ENCODE assay signal across 7 mouse cellular contexts in the genomic region with DNA sequence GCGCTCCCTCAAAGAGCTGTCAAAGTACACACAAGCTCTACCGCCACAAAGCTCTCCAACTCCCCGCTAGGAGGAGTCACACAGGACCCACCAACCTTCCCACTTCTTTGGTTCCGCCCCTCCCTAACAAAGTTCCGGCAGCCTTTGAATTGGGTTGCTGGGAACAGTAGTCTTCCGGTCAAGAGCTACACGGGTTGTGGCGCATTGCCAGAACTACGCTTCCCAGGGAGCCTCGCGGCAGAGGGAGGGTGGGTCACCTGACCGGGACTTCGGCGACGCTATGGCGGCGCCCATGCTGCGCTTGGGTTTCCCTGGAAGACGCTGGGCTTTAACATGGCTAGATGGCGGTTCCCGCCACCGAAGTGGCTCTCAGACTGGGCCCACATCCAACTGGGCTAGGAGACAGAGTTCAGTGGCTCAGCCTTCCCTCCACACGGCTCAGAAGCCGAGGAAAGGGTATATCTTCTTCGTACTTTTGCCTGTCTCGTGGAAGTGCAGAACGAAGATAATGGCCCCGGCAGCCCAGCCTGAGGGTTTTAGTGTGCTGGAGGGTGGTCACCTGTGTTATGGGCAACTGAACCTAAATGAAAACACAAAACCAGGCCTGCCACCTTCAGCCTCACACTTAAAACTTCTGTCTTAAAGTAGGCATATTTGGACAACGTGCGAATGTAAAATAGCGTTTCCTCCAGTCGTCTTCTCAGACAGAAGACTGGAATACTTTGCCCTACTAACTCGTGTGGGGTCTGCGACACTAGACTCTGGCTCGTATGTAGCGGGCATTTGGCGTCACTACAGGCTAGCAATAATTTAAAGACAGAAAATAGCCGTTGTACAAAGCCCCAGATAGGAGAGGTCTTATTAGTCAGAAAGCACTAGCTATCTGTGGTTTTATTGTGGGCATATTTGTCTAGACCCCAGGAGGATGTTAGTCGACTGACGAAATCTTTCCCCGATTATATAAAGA. TPM values are rescaled to one million over a fixed set of nuclear protein-coding genes. Genes with fewer than 3 reads are reported as not detected.
DNase-seq lines count a peak whose midpoint lies in the region; ATAC-seq lines count a peak whose summit lies in the region.

A gene (plus strand): TSS at position 256 of the 967 bp plus-strand sequence.

- intact Hi-C loops in left cerebral cortex, postnatal 36 days (cut with DNase I) = loop anchor here (5.0 to 10.0 kb wide), 8 partner anchors 107 to 637 kb away; a partner anchor contains a TSS

- no peaks in the 10 kb centered on the region for H3K9me3 ChIP-seq in intestine, embryonic 16.5 days (ENCODE audit: control insufficient read depth, low read length)
- H3K9me3 ChIP-seq in midbrain, embryonic 11.5 days (ENCODE audit: control insufficient read depth, low read length) = no peaks in the 10 kb centered on the region

- H3K4me2 ChIP-seq in intestine, embryonic 16.5 days (ENCODE audit: low read depth, low read length) = peak within 1 kb of the TSS; percentile 87
- H3K4me2 ChIP-seq in midbrain, embryonic 11.5 days = peak within 1 kb of the TSS; percentile 71

- no peaks in the 10 kb centered on the region for H3K36me3 ChIP-seq in intestine, embryonic 16.5 days (ENCODE audit: control insufficient read depth, insufficient read depth, low read length)
- no peaks in the 10 kb centered on the region for H3K36me3 ChIP-seq in midbrain, embryonic 11.5 days (ENCODE audit: control insufficient read depth, insufficient read depth, low read length)

- H3K4me1 ChIP-seq in intestine, embryonic 16.5 days (ENCODE audit: control insufficient read depth, insufficient read depth, low read length) = 0 out of 2 replicates have a peak, but pooled peaks cover 3% of the 10 kb centered on the region
- no peaks in the 10 kb centered on the region for H3K4me1 ChIP-seq in midbrain, embryonic 11.5 days (ENCODE audit: control insufficient read depth, insufficient read depth, low read length)

- H3K4me3 ChIP-seq in intestine, embryonic 16.5 days (ENCODE audit: low read length) = peak within 1 kb of the TSS; percentile 86
- H3K4me3 ChIP-seq in midbrain, embryonic 11.5 days (ENCODE audit: low read depth, low read length) = peak within 1 kb of the TSS; percentile 76

- peak; percentile 100 for ATAC-seq in intestine, embryonic 16.5 days
- ATAC-seq in midbrain, embryonic 11.5 days (ENCODE audit: low FRiP score) = peak; percentile 100

- no peaks in the 10 kb centered on the region for H3K27me3 ChIP-seq in intestine, embryonic 16.5 days (replicated peaks; ENCODE audit: control insufficient read depth, insufficient read depth, low read length)
- H3K27me3 ChIP-seq in midbrain, embryonic 11.5 days (ENCODE audit: control insufficient read depth, insufficient read depth, low read length) = no peaks in the 10 kb centered on the region

- 3% methylated on average over 41 of the region's 41 CpGs for WGBS in intestine, embryonic 16.5 days
- 4% methylated on average over 41 of the region's 41 CpGs for WGBS in midbrain, embryonic 11.5 days

- H3K9ac ChIP-seq in intestine, embryonic 16.5 days (ENCODE audit: low read depth, low read length) = peak within 1 kb of the TSS; percentile 92
- peak within 1 kb of the TSS; percentile 73 for H3K9ac ChIP-seq in midbrain, embryonic 11.5 days (ENCODE audit: low read length)

- DNase-seq in adrenal gland, adult 8-10 months = peak; percentile 99
- DNase-seq in embryo, embryonic 9.5 days (ENCODE audit: extremely low spot score) = peak; percentile 93
- DNase-seq in gastrocnemius, postnatal 4 days (ENCODE audit: low spot score in 2 of 2) = peak; percentile 99
- DNase-seq in left cerebral cortex, postnatal 36 days (ENCODE audit: low spot score in 2 of 2) = peak; percentile 99
- peak; percentile 99 for DNase-seq in midbrain, embryonic 11.5 days (ENCODE audit: low spot score, missing footprints)
- peak; percentile 99 for DNase-seq in skeletal muscle tissue, adult 2 months (ENCODE audit: low read depth, low spot score)

- peak within 1 kb of the TSS; percentile 74 for H3K27ac ChIP-seq in intestine, embryonic 16.5 days (ENCODE audit: low read length)
- no peak within 1 kb of the TSS for H3K27ac ChIP-seq in midbrain, embryonic 11.5 days (ENCODE audit: low read depth, low read length)

RNA-seq across cellular contexts. Expression of the gene that starts here (rescaled TPM):
- 10 to 100 TPM; 37.4 to 63.7 (median 49.0) TPM for total RNA-seq in adrenal gland, adult 8-10 months (2022)
- total RNA-seq in gastrocnemius, postnatal 4 days (2021) = 10 to 100 TPM; 18.8 to 19.0 TPM
- 34.2 and 37.8 TPM in 2 replicates for polyA plus RNA-seq in intestine, embryonic 16.5 days (2015; fragmentation: Nextera tagmentation; extraction: Ambion mirVana)
- total RNA-seq in left cerebral cortex, postnatal 36 days (2021) = 10 to 100 TPM; 21.9 to 23.5 TPM
- 22.2 and 23.2 TPM in 2 replicates for polyA plus RNA-seq in midbrain, embryonic 11.5 days (2014; fragmentation: Nextera tagmentation; extraction: Ambion mirVana)
